Mouse (Mus musculus) spleen, postnatal 10 days (tissue): ENCODE measurements around the gene Nop56.
A peak's percentile ranks its signal among the peaks of the same experiment; 100 is the strongest.

Experiments used
- DNase-seq, 2 experiments: peaks; one replicate each; pipeline ENCODE4 v3.0.0; 2021 to 2022; ENCODE audit warnings: low spot score in 2 of 2

The Nop56 gene

DNA sequence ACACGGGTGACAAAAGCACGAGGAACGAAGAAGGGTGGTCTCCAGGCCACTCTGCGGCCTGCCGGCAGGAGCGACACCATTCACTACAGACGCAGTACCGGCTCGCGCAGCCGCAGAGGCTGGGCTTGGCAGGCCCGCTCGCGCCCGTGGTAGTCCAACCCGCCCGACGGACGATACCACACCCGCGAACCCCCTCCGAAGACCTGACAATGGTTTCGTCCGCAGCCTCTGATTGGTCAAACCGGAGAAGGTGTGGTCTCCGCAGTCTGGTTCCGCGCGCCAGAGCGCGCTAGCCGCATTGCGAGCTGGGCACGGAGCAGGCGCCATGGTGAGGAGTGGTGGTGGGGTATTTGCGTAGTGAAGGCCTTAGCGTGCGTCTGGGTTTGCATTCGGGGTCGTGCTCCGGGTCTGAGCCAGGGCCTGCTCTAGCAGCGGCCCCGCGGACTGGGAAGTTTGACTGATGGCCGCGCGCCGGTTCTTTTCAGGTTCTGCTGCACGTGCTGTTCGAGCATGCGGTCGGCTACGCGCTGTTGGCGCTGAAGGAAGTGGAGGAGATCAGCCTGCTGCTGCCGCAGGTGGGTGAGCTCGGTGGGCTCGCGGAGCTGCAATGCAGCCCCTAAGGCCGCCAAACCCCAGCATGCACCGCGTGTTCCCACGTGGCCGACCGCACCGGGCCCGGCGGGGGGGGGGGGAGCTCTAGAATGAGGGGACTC, at the start of gene Nop56:
TSS of gene Nop56 (plus strand) at position 282 of the 713 bp plus-strand sequence.
- peak; percentile 98 for DNase-seq

DNA sequence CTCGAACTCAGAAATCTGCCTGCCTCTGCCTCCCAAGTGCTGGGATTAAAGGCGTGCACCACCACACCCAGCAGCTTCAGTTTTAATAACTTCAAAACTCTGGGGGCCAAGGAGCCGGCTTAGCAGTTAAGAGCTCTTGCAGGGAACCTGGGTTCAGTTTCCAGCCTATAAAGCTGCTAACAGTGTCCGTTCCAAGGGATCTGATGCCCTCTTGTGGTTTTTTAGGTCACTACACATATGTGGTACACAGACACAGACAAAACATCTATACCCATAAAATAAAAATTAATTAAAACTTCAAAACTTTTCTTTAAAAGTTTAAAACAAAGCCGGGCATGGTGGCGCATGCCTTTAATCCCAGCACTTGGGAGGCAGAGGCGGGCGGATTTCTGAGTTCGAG, 27.3 kb upstream of the Nop56 start:
- peak in 1 of 2 experiments; percentile 20 for DNase-seq

DNA sequence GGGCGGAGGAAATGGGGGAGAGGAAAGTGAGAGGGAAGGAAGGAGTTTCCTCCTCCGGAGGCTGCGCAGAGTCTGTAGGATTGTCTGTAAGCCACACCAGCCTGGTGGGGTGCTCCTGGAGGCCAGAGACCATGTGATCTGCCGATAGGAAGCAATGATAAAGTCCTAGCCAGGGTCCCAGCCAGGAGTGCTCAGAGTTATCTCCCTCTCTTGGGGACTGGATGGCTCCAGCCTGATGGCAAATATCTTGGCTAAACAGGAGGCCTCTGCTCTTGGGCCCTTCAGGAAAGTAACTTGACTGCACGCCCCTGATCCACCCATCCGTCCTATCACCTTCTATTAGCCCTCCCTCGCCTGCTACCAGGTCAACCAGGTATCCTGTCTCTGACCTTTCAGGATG, 26.0 kb upstream of the Nop56 start:
- no peak for DNase-seq

DNA sequence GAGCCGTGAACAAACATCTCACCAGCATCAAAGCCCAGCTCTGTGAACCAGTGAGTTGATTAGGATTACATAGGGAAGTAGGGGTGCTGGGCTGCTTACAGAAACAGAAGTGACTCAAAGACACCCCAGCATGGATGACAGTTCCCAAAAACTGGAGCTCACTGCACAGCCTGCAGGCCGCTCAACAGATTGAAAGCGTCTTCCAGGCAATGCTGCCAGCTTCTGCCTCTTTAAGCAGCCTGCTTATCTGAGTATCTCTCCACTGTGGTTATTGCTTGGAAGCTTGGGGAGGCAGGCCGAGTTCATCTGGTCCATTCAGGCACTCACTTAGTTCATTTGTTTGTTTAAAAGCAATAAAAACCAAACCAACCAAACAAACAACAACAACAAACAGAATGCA, 17.5 kb upstream of the Nop56 start:
- DNase-seq: no peak

DNA sequence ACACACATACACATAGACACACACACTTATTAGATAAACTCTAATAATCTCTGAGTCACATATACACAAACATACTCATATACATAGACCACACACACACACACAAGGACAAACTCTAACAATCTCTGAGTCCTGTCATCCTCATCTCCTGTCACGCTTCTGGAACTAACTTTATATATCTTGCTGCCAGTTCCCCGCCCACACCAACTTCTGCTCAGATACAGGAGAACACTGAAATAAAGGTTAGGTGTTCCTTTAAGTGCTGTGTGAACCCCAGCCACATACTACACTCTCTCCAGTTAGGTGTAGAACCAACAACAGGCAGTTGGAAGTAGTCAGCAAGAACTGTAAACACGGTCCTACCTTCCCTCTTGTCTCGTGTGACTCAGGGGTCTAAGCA, 13.4 kb upstream of the Nop56 start:
- no peak for DNase-seq

DNA sequence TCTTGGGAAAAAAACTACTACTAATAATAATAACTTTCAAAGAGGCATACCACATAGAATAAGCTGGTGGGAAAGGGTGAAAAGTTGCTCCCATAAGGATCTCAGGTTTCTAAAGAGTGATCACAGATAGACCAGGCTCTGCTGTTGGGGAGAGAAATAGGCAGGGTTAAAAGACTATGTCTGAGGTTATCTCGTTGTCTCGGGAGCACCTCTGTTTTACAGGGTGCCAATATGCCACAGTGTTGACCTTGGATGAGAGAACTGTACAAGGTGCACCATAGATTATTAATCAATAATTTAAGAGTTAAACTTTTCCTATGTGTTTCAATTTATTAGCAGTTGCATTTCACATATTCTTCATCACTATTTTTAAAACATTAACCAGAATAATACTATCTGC, 12.3 kb upstream of the Nop56 start:
- DNase-seq: no peak

DNA sequence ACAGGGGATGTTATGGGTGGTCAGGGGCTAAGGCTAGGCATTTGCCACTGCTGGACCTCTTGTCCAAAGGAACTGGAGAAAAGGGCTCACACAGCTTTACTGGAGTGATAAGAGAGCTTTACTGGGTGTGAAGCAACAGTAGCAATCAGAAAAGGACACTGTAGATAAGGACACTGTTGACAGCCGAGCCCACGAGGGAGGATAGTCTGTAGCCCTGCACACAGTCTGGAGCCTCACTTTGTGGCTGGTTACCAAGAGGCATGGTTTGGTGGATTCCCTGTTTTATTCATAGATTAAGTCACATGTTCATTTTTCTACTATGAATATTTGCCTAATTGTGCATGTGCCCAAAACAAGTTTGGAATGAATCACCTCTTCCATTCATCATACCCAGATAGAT, 11.8 kb upstream of the Nop56 start:
- no peak for DNase-seq

DNA sequence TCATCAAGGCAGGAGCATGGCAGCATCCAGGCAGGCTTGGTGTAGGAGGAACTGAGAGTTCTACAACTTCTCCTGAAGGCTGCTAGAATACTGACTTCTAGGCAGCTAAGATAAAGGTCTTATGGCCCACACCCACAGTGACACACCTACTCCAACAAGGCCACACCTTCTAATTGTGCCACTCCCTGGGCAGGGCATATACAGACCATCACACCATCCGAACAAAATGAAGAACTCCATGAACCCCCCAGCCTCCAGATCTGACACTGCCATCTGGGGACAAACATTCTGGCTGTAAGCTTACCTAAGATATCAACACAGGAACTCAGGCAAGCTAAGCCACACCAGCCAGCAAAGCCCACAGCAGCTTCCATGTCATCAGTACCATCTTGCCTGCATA, 8.7 kb upstream of the Nop56 start:
- DNase-seq: peak in 1 of 2 experiments; percentile 35

DNA sequence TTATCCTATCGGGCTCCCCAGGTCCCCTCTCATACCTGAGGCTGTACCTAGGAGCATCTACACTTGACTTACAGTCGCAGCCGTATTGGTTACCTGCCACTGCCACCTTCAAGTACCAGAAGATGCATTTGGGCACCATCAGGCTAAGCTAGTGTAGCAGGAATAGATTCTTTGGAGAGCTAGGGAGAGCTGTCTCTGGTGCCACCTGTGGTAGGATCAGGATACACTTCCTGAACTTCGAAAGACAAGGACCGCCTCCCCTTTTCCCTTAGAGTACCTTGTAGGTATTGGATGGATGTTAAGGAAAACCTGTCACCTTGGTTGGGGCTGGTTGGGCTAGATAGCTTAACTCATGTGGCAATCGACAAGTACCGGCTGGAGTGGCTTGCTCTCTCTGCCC, 6.2 kb upstream of the Nop56 start:
- no peak for DNase-seq

DNA sequence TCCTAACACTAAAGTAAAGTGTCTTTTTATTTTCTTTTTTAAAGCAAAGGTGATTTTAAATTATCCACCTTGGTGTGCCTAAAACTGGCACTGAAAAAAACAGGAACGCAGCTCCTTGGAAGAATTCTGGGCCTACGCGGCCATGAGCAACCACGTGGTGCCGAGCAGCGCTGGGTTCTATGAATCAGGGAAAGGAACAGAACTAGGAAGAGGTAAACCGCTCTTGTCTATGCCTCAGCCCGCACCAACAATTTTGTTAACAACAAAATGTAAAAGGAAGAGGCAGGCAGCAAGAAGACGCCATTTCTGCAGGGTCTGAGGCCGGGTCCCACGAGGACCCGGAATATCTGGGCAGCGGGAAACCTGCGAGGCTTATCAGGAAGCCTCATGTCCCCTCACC, 498 bp upstream of the Nop56 start:
- DNase-seq: no peak

DNA sequence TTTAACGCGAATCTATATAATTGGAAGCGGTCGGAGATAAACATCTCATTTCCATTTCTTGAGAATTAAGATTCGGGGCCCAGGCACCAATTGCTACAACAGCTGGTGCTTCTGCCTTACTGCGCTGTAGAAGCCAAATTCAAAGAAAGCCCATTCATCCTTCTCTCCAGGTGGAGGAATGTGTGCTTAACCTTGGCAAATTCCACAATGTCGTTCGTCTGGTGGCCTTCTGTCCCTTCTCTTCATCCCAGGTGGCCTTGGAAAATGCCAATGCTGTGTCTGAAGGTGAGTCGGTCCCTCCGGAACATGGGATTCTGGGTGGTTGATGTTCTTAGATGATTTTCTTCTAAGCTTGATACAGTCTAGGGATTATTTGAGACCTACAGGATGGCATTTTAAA, 632 bp downstream of the Nop56 start:
- no peak for DNase-seq

DNA sequence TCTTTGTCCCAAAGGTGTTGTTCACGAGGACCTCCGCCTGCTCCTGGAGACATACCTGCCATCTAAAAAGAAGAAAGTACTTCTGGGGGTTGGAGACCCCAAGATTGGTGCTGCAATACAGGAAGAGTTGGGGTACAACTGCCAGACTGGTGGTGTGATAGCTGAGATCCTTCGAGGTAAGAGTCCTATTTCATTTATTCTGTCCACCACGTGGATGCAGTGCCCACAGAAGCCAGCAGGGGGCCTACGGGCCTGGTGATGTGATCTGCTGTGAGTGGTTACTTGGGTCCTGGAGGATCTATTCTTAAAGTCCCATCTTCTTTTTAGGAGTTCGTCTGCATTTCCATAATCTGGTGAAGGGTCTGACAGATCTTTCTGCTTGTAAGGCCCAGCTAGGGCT, 1.4 kb downstream of the Nop56 start:
- peak; percentile 70 to 87 for DNase-seq

DNA sequence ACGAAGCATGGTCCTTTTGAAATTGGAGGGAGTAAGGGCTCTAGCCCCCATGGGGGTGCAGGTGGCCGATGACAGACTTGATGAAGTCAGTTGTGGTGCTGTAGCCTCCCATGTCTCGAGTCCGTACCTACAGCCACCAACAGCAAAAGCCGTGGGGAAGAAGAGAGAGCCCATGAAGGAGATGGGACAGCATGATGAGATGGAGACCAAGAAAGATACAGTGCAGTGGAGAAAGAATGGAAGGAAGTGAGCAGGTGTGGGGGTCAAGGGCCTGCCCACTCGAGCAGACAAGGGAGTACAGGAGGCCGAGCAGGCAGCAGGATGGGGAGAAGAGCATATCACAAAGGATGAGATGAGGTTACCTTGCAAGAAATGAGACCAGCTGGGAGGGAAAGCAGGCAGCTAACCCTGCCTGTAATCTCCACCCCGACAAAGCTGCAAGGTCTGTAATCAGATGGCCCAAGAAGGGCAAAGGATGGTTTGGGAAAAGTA, 5.4 kb downstream of the Nop56 start:
- no peak for DNase-seq

DNA sequence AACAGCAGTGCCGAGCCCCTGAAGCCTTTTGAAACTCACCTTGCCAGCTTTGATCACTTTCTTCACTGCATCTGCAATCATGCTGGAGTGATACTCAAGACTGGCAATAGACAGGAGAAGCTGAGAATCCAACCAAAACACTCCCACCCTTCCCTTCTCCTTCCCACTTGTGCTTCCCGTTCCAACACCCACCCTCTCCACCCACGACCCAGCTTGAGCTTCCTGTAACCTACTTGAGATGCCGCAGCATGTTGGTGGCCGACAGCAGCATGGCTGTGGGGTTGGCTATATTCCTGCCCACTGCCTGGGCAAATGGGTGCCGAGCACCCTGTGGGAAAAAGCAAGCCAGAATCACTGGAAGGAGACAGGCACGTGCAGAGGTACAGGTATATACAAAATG, 6.0 kb downstream of the Nop56 start:
- no peak for DNase-seq

DNA sequence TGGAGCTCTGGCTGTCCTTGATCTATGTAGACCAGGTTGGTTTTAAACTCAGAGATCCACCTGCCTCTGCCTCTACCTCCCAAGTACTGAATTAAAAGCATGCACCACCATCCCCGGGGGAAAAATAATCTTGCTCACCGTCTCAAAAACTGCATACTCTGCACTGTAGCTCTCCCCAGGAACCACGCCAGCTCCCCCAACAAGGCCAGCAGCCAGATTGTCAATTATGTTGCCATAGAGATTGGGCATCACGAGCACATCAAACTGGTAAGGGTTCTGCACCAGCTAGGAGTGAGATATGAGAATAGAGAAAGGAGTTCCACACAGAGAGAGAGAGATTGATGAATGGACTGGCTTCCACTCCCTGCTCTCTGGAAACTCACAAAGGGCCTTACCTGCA, 6.6 kb downstream of the Nop56 start:
- DNase-seq: no peak

DNA sequence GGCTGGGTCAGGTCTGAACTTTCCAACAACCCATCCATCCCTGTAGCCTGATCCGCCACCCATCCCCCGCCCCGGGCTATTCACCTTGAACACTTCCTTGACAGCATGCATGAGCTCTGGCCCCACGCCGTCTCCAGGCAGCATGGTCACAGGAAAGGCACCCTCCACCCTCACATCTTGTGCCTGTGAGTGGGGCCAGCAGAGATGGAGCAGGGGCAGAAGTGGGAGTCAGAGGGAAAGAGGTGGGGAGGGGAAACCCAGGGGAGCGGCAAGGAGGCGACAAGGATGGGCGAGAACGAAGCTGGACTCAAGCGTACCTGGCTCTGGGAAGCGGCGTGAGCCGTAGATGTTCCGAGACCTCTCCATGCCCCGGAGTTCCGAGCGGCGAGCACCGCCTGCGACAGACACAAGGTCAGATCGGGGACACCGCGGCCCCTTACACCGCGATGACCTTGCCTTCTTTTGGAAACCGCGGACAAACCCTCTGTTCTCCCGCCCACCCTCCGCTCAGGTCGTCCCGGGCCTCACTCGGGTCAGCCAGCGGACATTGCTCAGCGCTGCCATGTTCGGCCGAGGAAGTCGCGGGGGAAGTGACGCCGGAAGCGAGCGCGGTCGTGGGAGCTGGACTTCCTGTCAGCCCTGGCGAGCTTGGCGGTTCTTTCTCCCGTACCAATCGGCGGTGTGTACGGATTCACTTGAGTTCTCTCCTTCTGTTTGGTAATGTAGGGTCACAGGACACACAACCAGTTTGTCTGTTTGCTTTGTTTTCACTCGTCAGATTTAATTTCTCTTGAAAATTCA, 9.8 kb downstream of the Nop56 start, which contains the start of gene Idh3b:
TSS of gene Idh3b (minus strand) at position 694 of the 801 bp plus-strand sequence.
- peak; percentile 77 to 90 for DNase-seq

DNA sequence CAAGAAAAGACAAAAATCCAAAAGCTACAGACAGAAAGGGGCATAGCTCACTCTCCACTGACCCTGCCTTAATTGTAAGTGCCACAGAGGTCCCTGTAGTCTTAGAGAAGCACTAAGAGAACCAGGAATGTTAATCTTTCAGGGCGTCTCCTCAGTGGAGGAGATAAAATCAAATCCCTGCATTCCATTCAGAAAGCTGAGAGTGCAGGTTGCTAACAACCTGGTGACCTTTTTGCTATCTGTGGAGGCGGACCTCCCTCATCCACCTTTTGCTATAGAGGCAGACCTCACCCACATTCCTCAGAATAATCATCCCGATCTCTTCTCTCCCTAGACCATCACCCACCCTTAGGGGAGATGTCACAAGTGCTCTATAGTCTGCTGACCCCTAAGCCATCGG, 14.9 kb downstream of the Nop56 start:
- DNase-seq: no peak

DNA sequence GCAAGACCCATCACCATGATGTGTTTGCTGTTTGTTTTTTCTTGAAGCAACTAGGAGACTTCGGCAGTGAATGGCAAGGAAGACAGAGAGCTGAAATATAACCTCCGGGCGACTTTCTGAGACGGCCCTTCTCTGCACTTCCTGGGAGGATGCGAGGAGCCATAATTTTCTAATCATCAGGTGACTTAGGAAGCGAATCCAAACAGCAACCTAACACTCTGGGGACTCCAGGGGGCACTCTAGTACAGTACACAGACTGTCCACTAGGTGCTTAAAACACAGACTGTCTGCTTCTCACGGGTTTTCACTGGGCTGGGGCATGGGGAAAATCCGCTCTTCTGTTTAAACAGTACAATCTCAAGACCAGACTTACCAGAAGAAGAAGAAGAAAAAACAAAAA, 17.2 kb downstream of the Nop56 start:
- DNase-seq: peak in 1 of 2 experiments; percentile 65

DNA sequence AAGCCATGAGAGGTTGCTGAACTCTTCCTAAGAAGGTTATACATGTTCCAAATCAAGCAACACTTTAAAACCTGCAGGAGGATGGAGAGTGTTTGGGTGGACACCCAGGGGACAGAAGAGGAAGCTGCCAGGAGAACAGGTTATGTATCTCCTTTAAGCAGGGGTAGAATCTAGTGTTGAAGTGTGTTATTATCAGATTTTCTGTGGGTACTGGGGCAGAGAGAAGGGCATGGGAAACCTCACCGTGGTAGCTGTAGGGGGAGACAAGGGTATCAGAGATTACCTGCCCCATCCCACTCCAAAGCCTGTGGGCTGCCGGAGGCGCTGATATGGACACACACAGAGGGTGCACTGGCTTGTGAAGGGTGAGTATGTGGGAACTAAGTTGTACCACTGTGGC, 18.8 kb downstream of the Nop56 start:
- DNase-seq: no peak

DNA sequence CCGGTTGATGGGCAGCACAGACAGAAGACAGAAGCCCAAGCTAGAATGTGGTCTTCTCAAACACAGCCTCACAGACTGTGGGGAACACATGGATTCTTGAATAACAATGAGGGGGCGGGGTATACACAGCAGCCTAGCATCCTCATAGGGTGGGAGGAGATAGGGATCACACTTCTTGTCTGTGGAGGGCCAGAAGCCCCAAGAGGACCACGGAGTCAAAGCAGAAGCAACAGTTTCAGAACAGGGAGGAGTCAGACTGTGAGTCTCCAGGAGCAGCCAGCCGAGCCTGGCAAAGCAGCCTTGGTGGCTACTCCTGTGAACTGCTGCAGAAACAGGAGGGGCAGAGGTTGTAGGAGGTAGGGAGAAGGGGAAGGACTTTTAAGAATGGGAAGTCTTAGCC, 19.3 kb downstream of the Nop56 start:
- DNase-seq: no peak

DNA sequence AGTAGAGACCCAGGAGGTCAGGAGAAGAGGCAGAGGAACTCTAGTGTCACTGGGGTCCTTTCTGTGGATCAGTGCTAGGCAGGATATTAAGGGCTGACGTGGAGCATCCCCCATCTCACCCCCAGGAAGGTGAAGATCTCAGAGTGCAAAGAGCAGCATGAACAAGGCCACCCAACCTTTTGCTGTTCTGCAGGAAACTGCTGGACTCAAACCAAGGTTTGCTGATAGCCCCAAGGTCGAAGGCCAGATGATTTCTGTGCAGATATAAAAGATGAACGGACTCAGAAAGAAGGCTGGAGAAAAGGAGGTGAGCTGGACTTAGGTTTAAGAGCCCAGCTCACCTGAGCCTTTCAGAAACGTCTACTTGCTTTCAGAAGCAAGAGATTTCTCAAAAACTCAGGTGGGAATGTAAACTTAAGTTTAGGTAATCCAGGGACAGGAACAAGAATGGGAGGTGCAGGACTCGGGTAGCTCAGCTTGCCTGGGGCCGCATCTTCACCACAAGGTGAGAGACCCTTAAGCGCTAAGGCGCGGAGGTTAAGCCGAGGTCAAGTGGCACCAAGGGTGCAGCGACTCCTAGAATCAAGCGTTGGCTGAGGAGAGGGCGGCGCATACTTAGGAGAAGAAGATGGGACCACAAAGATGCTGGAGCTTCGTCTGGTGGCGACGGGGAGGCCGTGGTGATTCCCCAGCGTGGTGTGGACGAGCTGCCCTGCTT, 20.1 kb downstream of the Nop56 start:
- DNase-seq: no peak

DNA sequence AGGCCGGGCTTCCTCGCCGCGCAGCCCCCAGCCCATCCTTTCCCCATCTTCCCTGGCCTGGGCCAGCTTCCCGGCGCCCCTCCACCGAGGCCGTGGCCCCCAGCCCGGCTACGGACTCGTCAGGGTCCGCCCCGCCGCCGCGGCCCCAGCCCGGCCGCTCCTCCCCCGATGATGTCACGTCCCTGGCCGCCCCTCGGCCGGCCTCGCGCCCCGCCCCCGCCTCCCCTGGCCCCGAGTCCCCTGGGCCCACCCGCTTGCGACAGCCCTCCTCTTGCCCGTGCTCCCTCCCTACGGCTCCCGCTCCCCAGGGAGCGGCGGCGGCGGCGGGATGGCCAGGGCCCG, 20.7 kb downstream of the Nop56 start, which contains the start of gene Ebf4:
TSS of gene Ebf4 (plus strand) at position 234 of the 342 bp plus-strand sequence.
- no peak for DNase-seq
